Mouse (Mus musculus): ENCODE measurements around the gene Tradd.

GRCm38 (mm10) chr8:105308428-105308827 lies 44.0 kb upstream of the Tradd start:
- TF ChIP-seq CTCF (IDR thresholded peaks at IDR 0.05; ENCODE audit: borderline replicate concordance, extremely low read depth, insufficient read depth, insufficient read length) = no peak
- TF ChIP-seq POLR2A (IDR thresholded peaks at IDR 0.05; ENCODE audit: borderline replicate concordance, extremely low read depth, insufficient read depth, insufficient read length, poor library complexity, severe bottlenecking) = no peak
